Mouse (Mus musculus): ENCODE measurements around the gene Cd38. TPM values are rescaled to one million over a fixed set of nuclear protein-coding genes. Genes with fewer than 3 reads are reported as not detected.
"Not testable (repeated sequence)": the region's sequence is repeated elsewhere in the genome, so short reads cannot be mapped to it uniquely, and the experiment has no call there.

Cd38 gene
- polyA plus RNA-seq, 1 experiment from 2014 or later = 3.8 TPM

- no peak for ATAC-seq (ENCODE audit: low FRiP score, low read depth)
- 97% methylated on average over 3 of the region's 3 CpGs for WGBS
These were observed 36.3 kb downstream of the Cd38 start for GRCm38 (mm10) chr5:43904685-43905084.

GRCm38 (mm10) chr5:43909213-43909612, 40.9 kb downstream of the Cd38 start:
- Histone ChIP-seq H3K9ac (replicated peaks) (no peak overlapping the region), H3K4me2 (replicated peaks) (no peak overlapping the region), H3K4me1 (no peaks in the 10 kb centered on the region), H3K9me3 (no peaks in the 10 kb centered on the region), H3K27me3 (no peaks in the 10 kb centered on the region), H3K4me3 (no peak overlapping the region), H3K36me3 (no peaks in the 10 kb centered on the region), H3K27ac (replicated peaks) (no peak overlapping the region)
- no peak for ATAC-seq (ENCODE audit: low FRiP score, low read depth)
- WGBS = 67% methylated on average over 9 of the region's 9 CpGs

More at GRCm38 (mm10) chr5:43904685-43905084, 36.3 kb downstream of the Cd38 start:
- Histone ChIP-seq H3K4me1 (no peaks in the 10 kb centered on the region), H3K27me3 (no peaks in the 10 kb centered on the region), H3K9me3 (no peaks in the 10 kb centered on the region), H3K27ac (replicated peaks) (no peak overlapping the region), H3K9ac (replicated peaks) (no peak overlapping the region), H3K4me3 (no peak overlapping the region), H3K36me3 (no peaks in the 10 kb centered on the region), H3K4me2 (replicated peaks) (no peak overlapping the region)

- H3K36me3 ChIP-seq = no peaks in the 10 kb centered on the region
- no peak overlapping the region for H3K4me3 ChIP-seq
- no peak overlapping the region for H3K27ac ChIP-seq (replicated peaks)
- 86% methylated on average over 6 of the region's 6 CpGs for WGBS
- ATAC-seq (ENCODE audit: low FRiP score, low read depth) = no peak
- H3K9ac ChIP-seq (replicated peaks) = no peak overlapping the region
- no peaks in the 10 kb centered on the region for H3K4me1 ChIP-seq
- no peaks in the 10 kb centered on the region for H3K27me3 ChIP-seq
- H3K4me2 ChIP-seq (replicated peaks) = no peak overlapping the region
- H3K9me3 ChIP-seq = no peaks in the 10 kb centered on the region
These were observed 41.7 kb downstream of the Cd38 start for GRCm38 (mm10) chr5:43910006-43910405.

DNA sequence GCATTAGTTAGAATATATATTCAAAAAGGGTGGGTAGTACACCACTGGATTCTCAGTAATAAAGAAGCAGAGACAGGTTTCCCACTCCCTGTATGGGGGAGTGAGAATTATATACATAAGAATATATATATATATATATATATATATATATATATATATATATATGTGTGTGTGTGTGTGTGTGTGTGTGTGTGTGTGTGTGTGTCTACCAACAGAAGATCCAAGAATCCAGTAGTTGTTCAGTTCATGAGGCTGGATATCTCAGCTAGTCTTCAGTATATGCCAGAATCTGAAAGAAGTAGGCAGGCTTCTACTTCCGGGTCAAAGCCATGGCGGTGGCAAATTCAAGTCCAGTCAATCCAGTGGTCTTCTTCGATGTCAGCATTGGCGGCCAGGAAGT, 44.5 kb downstream of the Cd38 start, which contains the start of gene Gm7879:
Gene Gm7879 (plus strand): TSS at position 301 of the 400 bp plus-strand sequence.
- not testable (repeated sequence) for H3K9me3 ChIP-seq; H3K36me3 ChIP-seq; ATAC-seq (ENCODE audit: low FRiP score, low read depth); H3K9ac ChIP-seq (replicated peaks); H3K4me3 ChIP-seq; H3K4me1 ChIP-seq; H3K27me3 ChIP-seq; H3K4me2 ChIP-seq (replicated peaks); H3K27ac ChIP-seq (replicated peaks)
- 97% methylated on average over 4 of the region's 4 CpGs for WGBS

GRCm38 (mm10) chr5:43915261-43915886, 47.0 kb downstream of the Cd38 start:
- Histone ChIP-seq H3K9ac (replicated peaks) (no peak overlapping the region), H3K4me1 (no peaks in the 10 kb centered on the region), H3K9me3 (no peaks in the 10 kb centered on the region), H3K27ac (replicated peaks) (no peak overlapping the region), H3K27me3 (no peaks in the 10 kb centered on the region), H3K36me3 (no peaks in the 10 kb centered on the region), H3K4me2 (replicated peaks) (no peak overlapping the region), H3K4me3 (no peak overlapping the region)
- no peak for ATAC-seq (ENCODE audit: low FRiP score, low read depth)
- WGBS = 91% methylated on average over 4 of the region's 4 CpGs

- ATAC-seq (ENCODE audit: low FRiP score, low read depth) = no peak
- no peaks in the 10 kb centered on the region for H3K36me3 ChIP-seq
- H3K27me3 ChIP-seq = no peaks in the 10 kb centered on the region
These were observed 53.5 kb downstream of the Cd38 start for GRCm38 (mm10) chr5:43921877-43922276.

DNA sequence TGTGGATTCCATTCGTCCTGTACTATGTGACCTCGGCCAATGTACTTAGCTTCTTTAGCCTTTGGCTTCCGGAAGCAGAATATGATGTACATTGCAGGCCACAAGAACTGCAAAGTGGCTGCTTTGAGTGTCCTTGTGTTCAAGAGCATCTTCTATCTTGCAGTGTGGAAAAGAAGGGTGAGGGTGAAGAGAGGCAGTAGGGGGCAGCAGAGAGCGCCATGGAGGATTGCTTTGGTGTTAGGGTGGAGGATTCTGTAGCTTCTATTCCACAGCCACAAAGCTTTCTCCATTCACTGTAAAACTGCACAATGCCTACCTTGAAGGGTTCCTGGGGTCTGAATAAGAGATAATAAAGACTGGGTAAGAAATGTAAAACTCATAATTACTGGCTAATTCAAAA, 55.6 kb downstream of the Cd38 start:
- ATAC-seq (ENCODE audit: low FRiP score, low read depth) = no peak
- H3K9ac ChIP-seq (replicated peaks) = no peak overlapping the region
- 31% methylated on average over 4 of the region's 4 CpGs for WGBS

More at GRCm38 (mm10) chr5:43921877-43922276, 53.5 kb downstream of the Cd38 start:
- 86% methylated on average over 11 of the region's 11 CpGs for WGBS
- Histone ChIP-seq H3K4me3 (no peak overlapping the region), H3K27ac (replicated peaks) (no peak overlapping the region), H3K4me1 (no peaks in the 10 kb centered on the region), H3K9ac (replicated peaks) (no peak overlapping the region), H3K4me2 (replicated peaks) (no peak overlapping the region), H3K9me3 (no peaks in the 10 kb centered on the region)

GRCm38 (mm10) chr5:43927729-43928128, 59.4 kb downstream of the Cd38 start:
- Histone ChIP-seq H3K36me3 (no peaks in the 10 kb centered on the region), H3K4me3 (no peak overlapping the region), H3K27ac (replicated peaks) (no peak overlapping the region), H3K27me3 (no peaks in the 10 kb centered on the region), H3K4me2 (replicated peaks) (no peak overlapping the region), H3K9ac (replicated peaks) (no peak overlapping the region), H3K9me3 (no peaks in the 10 kb centered on the region), H3K4me1 (no peaks in the 10 kb centered on the region)
- ATAC-seq (ENCODE audit: low FRiP score, low read depth) = no peak

More for the DNA sequence above, 55.6 kb downstream of the Cd38 start:
- Histone ChIP-seq H3K36me3 (no peaks in the 10 kb centered on the region), H3K27ac (replicated peaks) (no peak overlapping the region), H3K4me3 (no peak overlapping the region), H3K27me3 (no peaks in the 10 kb centered on the region), H3K9me3 (no peaks in the 10 kb centered on the region), H3K4me1 (no peaks in the 10 kb centered on the region), H3K4me2 (replicated peaks) (no peak overlapping the region)

GRCm38 (mm10) chr5:43933269-43933668, 64.9 kb downstream of the Cd38 start:
- no peaks in the 10 kb centered on the region for H3K9me3 ChIP-seq
- no peaks in the 10 kb centered on the region for H3K27me3 ChIP-seq
- no peak for ATAC-seq (ENCODE audit: low FRiP score, low read depth)
- H3K4me3 ChIP-seq = no peak overlapping the region
- WGBS = 48% methylated on average over 2 of the region's 2 CpGs
- H3K27ac ChIP-seq (replicated peaks) = no peak overlapping the region
- H3K9ac ChIP-seq (replicated peaks) = no peak overlapping the region
- H3K4me2 ChIP-seq (replicated peaks) = no peak overlapping the region
- no peaks in the 10 kb centered on the region for H3K36me3 ChIP-seq
- H3K4me1 ChIP-seq = no peaks in the 10 kb centered on the region

DNA sequence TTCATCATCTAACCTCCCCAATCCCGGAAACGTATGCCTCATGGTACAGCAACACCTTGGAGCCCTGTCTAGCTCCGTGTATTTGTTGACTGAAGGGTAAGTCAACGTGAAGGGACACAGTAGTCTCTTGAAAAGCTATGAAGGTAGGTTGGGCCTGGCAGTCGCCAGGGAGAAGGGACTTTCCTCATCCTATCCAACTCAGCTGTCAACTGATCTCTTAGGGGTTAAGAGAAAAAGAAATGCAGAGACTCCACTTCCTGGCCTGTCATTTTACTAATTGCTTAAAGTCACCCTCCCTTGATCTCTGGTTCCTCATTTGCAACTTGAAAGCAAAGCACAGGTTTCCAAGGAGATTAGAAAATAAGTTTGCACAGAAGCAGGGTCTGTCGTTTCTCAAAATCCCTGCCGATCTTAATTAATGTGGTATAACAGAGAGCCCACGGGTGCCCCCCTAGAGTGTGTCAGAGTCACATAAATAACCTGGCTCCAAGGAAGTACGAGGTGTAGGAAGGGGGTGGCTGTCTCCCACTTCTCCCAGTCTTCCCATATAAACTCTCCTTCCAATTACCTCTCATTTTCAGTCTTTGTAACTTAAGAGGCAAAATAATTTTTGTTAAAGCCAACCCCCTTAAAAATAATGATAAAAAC, 79.1 kb downstream of the Cd38 start:
- H3K4me2 ChIP-seq (replicated peaks) = peak overlapping the region; percentile 61
- peak overlapping the region; percentile 34; the same call in 1 of the 2 replicates for H3K4me3 ChIP-seq
- ATAC-seq (ENCODE audit: low FRiP score, low read depth) = no peak
- 0 out of 2 replicates have a peak overlapping the region, but pooled peaks have one; percentile 21 for H3K9ac ChIP-seq (replicated peaks)
- WGBS = 41% methylated on average over 9 of the region's 9 CpGs
- H3K9me3 ChIP-seq = no peaks in the 10 kb centered on the region
- H3K36me3 ChIP-seq = no peaks in the 10 kb centered on the region
- no peak overlapping the region for H3K27ac ChIP-seq (replicated peaks)
- peaks cover 5% of the 10 kb centered on the region; the same call in 1 of the 2 replicates for H3K27me3 ChIP-seq
- H3K4me1 ChIP-seq = peaks cover 16% of the 10 kb centered on the region

GRCm38 (mm10) chr5:43948111-43948743, 79.9 kb downstream of the Cd38 start:
- Histone ChIP-seq H3K4me3 (peak overlapping the region; percentile 34), H3K27me3 (peaks cover 5% of the 10 kb centered on the region; the same call in 1 of the 2 replicates), H3K4me2 (replicated peaks) (peak overlapping the region; percentile 61), H3K27ac (replicated peaks) (no peak overlapping the region), H3K9ac (replicated peaks) (peak overlapping the region; percentile 21; the same call in 1 of the 2 replicates), H3K36me3 (no peaks in the 10 kb centered on the region), H3K9me3 (no peaks in the 10 kb centered on the region), H3K4me1 (peaks cover 16% of the 10 kb centered on the region)
- WGBS = 2% methylated on average over 27 of the region's 27 CpGs
- peak; percentile 94 for ATAC-seq (ENCODE audit: low FRiP score, low read depth)

DNA sequence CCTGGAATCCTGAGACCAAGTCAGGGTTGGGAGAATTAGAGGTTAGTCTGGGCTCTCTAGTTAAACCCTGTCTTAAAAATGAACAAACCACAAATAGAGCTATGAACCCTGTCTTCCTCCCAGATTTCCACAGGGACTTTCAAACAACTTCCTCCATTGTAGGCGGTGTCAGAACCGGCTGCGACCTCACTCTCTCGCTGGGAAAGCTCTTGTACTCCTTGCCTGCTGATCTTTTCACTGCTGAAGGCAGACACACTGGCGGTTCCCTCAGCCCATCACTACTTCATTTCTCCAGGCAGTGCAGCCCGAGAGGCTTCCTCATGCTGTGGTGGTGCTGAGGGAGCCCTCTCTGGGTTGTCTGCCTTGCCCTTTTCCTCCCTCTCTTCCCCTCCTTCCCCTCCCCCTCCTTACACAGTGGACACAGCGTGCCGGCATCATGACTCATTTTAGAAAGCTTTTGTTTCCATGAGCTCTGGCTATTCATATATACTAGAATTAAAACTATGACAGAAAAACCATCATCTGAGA, 80.5 kb downstream of the Cd38 start:
- peak; percentile 24 for ATAC-seq (ENCODE audit: low FRiP score, low read depth)
- Histone ChIP-seq H3K27ac (replicated peaks) (no peak overlapping the region), H3K27me3 (peaks cover 5% of the 10 kb centered on the region; the same call in 1 of the 2 replicates), H3K4me2 (replicated peaks) (peak overlapping the region; percentile 61), H3K4me3 (peak overlapping the region; percentile 7; the same call in 1 of the 2 replicates), H3K9ac (replicated peaks) (0 out of 2 replicates have a peak overlapping the region, but pooled peaks have one; percentile 12), H3K36me3 (no peaks in the 10 kb centered on the region), H3K4me1 (peaks cover 16% of the 10 kb centered on the region), H3K9me3 (no peaks in the 10 kb centered on the region)
- 2% methylated on average over 8 of the region's 8 CpGs for WGBS

Measured in midbrain, embryonic 12.5 days (tissue).